Mouse (Mus musculus): Measurements from ENCODE around the gene Sertad3. TPM values are rescaled to one million over a fixed set of nuclear protein-coding genes. Genes with fewer than 3 reads are reported as not detected.

The Sertad3 gene
- polyA plus RNA-seq, 1 experiment from 2014 or later, result 32.0 TPM

- Histone ChIP-seq H3K27me3 (peaks cover 30% of the 10 kb centered on the region), H3K4me2 (peak overlapping the region; percentile 90), H3K36me3 (no peaks in the 10 kb centered on the region), H3K4me3 (replicated peaks) (peak overlapping the region; percentile 52), H3K9me3 (replicated peaks) (no peaks in the 10 kb centered on the region), H3K27ac (0 out of 2 replicates have a peak overlapping the region, but pooled peaks have one; percentile 49), H3K4me1 (peaks cover 21% of the 10 kb centered on the region), H3K9ac (peak overlapping the region; percentile 73)
- 52% methylated on average over 15 of the region's 15 CpGs for WGBS
- no peak; the same call in 1 of the 2 replicates for ATAC-seq (replicated peaks; ENCODE audit: low FRiP score)
Observed at GRCm38 (mm10) chr7:27448421-27449206, 25.0 kb upstream of the Sertad3 start.

GRCm38 (mm10) chr7:27449256-27449862 lies 24.2 kb upstream of the Sertad3 start:
- H3K4me2 ChIP-seq, result peak overlapping the region; percentile 90; the same call in 1 of the 2 replicates
- peaks cover 21% of the 10 kb centered on the region for H3K4me1 ChIP-seq
- ATAC-seq (replicated peaks; ENCODE audit: low FRiP score), result no peak
- H3K4me3 ChIP-seq (replicated peaks), result 0 out of 2 replicates have a peak overlapping the region, but pooled peaks have one; percentile 52
- H3K9me3 ChIP-seq (replicated peaks), result no peaks in the 10 kb centered on the region
- no peaks in the 10 kb centered on the region for H3K36me3 ChIP-seq
- H3K9ac ChIP-seq, result no peak overlapping the region
- WGBS, result 56% methylated on average over 10 of the region's 10 CpGs
- H3K27ac ChIP-seq, result 0 out of 2 replicates have a peak overlapping the region, but pooled peaks have one; percentile 2
- peaks cover 27% of the 10 kb centered on the region for H3K27me3 ChIP-seq

GRCm38 (mm10) chr7:27451359-27451758 lies 22.2 kb upstream of the Sertad3 start:
- H3K36me3 ChIP-seq, result no peaks in the 10 kb centered on the region
- no peak overlapping the region for H3K9ac ChIP-seq
- peaks cover 7% of the 10 kb centered on the region for H3K27me3 ChIP-seq
- no peak for ATAC-seq (replicated peaks; ENCODE audit: low FRiP score)
- no peak overlapping the region for H3K4me2 ChIP-seq
- no peak overlapping the region for H3K27ac ChIP-seq
- no peak overlapping the region for H3K4me3 ChIP-seq (replicated peaks)
- H3K4me1 ChIP-seq, result peaks cover 16% of the 10 kb centered on the region
- 87% methylated on average over 2 of the region's 2 CpGs for WGBS
- H3K9me3 ChIP-seq (replicated peaks), result no peaks in the 10 kb centered on the region

GRCm38 (mm10) chr7:27452206-27452770 lies 21.3 kb upstream of the Sertad3 start:
- H3K36me3 ChIP-seq, result no peaks in the 10 kb centered on the region
- H3K27me3 ChIP-seq, result no peaks in the 10 kb centered on the region
- H3K4me3 ChIP-seq (replicated peaks), result no peak overlapping the region
- peaks cover 8% of the 10 kb centered on the region for H3K4me1 ChIP-seq
- no peaks in the 10 kb centered on the region for H3K9me3 ChIP-seq (replicated peaks)
- no peak overlapping the region for H3K4me2 ChIP-seq
- H3K27ac ChIP-seq, result no peak overlapping the region
- no peak for ATAC-seq (replicated peaks; ENCODE audit: low FRiP score)
- 58% methylated on average over 13 of the region's 13 CpGs for WGBS
- no peak overlapping the region for H3K9ac ChIP-seq

- Histone ChIP-seq H3K9ac (no peak overlapping the region), H3K27ac (no peak overlapping the region), H3K4me2 (no peak overlapping the region), H3K4me1 (no peaks in the 10 kb centered on the region; the same call in 1 of the 2 replicates), H3K4me3 (replicated peaks) (no peak overlapping the region), H3K27me3 (no peaks in the 10 kb centered on the region), H3K9me3 (replicated peaks) (no peaks in the 10 kb centered on the region), H3K36me3 (no peaks in the 10 kb centered on the region)
- WGBS, result 66% methylated on average over 10 of the region's 10 CpGs
- no peak for ATAC-seq (replicated peaks; ENCODE audit: low FRiP score)
Observed at GRCm38 (mm10) chr7:27454461-27455121, 19.0 kb upstream of the Sertad3 start.

GRCm38 (mm10) chr7:27455273-27455672 lies 18.3 kb upstream of the Sertad3 start:
- H3K4me3 ChIP-seq (replicated peaks), result no peak overlapping the region
- H3K36me3 ChIP-seq, result no peaks in the 10 kb centered on the region
- H3K9ac ChIP-seq, result no peak overlapping the region
- H3K27ac ChIP-seq, result no peak overlapping the region
- H3K4me1 ChIP-seq, result no peaks in the 10 kb centered on the region; the same call in 1 of the 2 replicates
- WGBS, result 96% methylated on average over 3 of the region's 3 CpGs
- no peak overlapping the region for H3K4me2 ChIP-seq
- no peaks in the 10 kb centered on the region for H3K9me3 ChIP-seq (replicated peaks)
- no peak for ATAC-seq (replicated peaks; ENCODE audit: low FRiP score)
- H3K27me3 ChIP-seq, result no peaks in the 10 kb centered on the region

- no peak for ATAC-seq (replicated peaks; ENCODE audit: low FRiP score)
- 92% methylated on average over 4 of the region's 4 CpGs for WGBS
- Histone ChIP-seq H3K27ac (no peak overlapping the region), H3K9ac (no peak overlapping the region), H3K9me3 (replicated peaks) (no peaks in the 10 kb centered on the region), H3K4me2 (no peak overlapping the region), H3K27me3 (no peaks in the 10 kb centered on the region), H3K4me1 (no peaks in the 10 kb centered on the region), H3K4me3 (replicated peaks) (no peak overlapping the region), H3K36me3 (no peaks in the 10 kb centered on the region)
Observed at GRCm38 (mm10) chr7:27458614-27459013, 15.0 kb upstream of the Sertad3 start.

GRCm38 (mm10) chr7:27459640-27460039 lies 13.9 kb upstream of the Sertad3 start:
- no peaks in the 10 kb centered on the region for H3K9me3 ChIP-seq (replicated peaks)
- H3K36me3 ChIP-seq, result no peaks in the 10 kb centered on the region
- no peak overlapping the region for H3K9ac ChIP-seq
- ATAC-seq (replicated peaks; ENCODE audit: low FRiP score), result no peak
- H3K4me3 ChIP-seq (replicated peaks), result no peak overlapping the region
- no peak overlapping the region for H3K4me2 ChIP-seq
- H3K27ac ChIP-seq, result no peak overlapping the region
- no peaks in the 10 kb centered on the region for H3K4me1 ChIP-seq
- no peaks in the 10 kb centered on the region for H3K27me3 ChIP-seq
- WGBS, result 94% methylated on average over 5 of the region's 5 CpGs

GRCm38 (mm10) chr7:27460477-27460876 lies 13.1 kb upstream of the Sertad3 start:
- Histone ChIP-seq H3K4me3 (replicated peaks) (no peak overlapping the region), H3K4me1 (no peaks in the 10 kb centered on the region), H3K36me3 (no peaks in the 10 kb centered on the region), H3K4me2 (no peak overlapping the region), H3K9me3 (replicated peaks) (no peaks in the 10 kb centered on the region), H3K27me3 (no peaks in the 10 kb centered on the region), H3K9ac (no peak overlapping the region), H3K27ac (no peak overlapping the region)
- ATAC-seq (replicated peaks; ENCODE audit: low FRiP score), result no peak
- 76% methylated on average over 6 of the region's 6 CpGs for WGBS

- Histone ChIP-seq H3K4me3 (replicated peaks) (no peak overlapping the region), H3K4me2 (no peak overlapping the region), H3K4me1 (peaks cover 11% of the 10 kb centered on the region), H3K27me3 (no peaks in the 10 kb centered on the region), H3K9ac (no peak overlapping the region), H3K27ac (peak overlapping the region; percentile 45; the same call in 1 of the 2 replicates), H3K9me3 (replicated peaks) (no peaks in the 10 kb centered on the region), H3K36me3 (no peaks in the 10 kb centered on the region)
- WGBS, result 10% methylated on average over 4 of the region's 4 CpGs
- peak; percentile 53 for ATAC-seq (replicated peaks; ENCODE audit: low FRiP score)
Observed at GRCm38 (mm10) chr7:27467648-27468047, 5.9 kb upstream of the Sertad3 start.

GRCm38 (mm10) chr7:27471390-27472120 lies 2.0 kb upstream of the Sertad3 start:
- no peak overlapping the region for H3K9ac ChIP-seq
- H3K36me3 ChIP-seq, result peaks cover 9% of the 10 kb centered on the region
- H3K27me3 ChIP-seq, result no peaks in the 10 kb centered on the region
- ATAC-seq (replicated peaks; ENCODE audit: low FRiP score), result no peak
- 89% methylated on average over 11 of the region's 11 CpGs for WGBS
- H3K27ac ChIP-seq, result no peak overlapping the region
- no peaks in the 10 kb centered on the region for H3K9me3 ChIP-seq (replicated peaks)
- H3K4me2 ChIP-seq, result no peak overlapping the region
- H3K4me3 ChIP-seq (replicated peaks), result no peak overlapping the region
- peaks cover 24% of the 10 kb centered on the region for H3K4me1 ChIP-seq

Measured in kidney, embryonic 15.5 days (tissue).